Mouse (Mus musculus) ES-Bruce4 (cell line): Measurements from ENCODE around the gene Dusp2.

ENCODE experiments used
- CTCF ChIP-seq: IDR thresholded peaks from one replicate; pipeline ENCODE4 v1.8.1; 2011; ENCODE audit warnings: low read depth, low read length
- EP300 ChIP-seq: IDR thresholded peaks from 2 replicates; pipeline ENCODE4 v1.6.1; 2011; ENCODE audit warnings: low read depth, low read length; ENCODE audit not compliant: insufficient read depth

- TF ChIP-seq CTCF: no peak
- no peak for TF ChIP-seq EP300
These were observed 29.8 kb upstream of the Dusp2 start for GRCm38 (mm10) chr2:127306123-127306522.
